8 mouse cellular contexts compared by ENCODE assay signal in genomic region chr5:93205371-93206108, GRCm38 (mm10). TPM values are rescaled to one million over a fixed set of nuclear protein-coding genes. Genes with fewer than 3 reads are reported as not detected.
DNase-seq lines count a peak whose midpoint lies in the region; ATAC-seq lines count a peak whose summit lies in the region.

No protein-coding gene starts in this region.

- H3K36me3 ChIP-seq in hindbrain, embryonic 16.5 days (ENCODE audit: control insufficient read depth, insufficient read depth, low read length), result peaks cover 3% of the 10 kb centered on the region; the same call in 1 of the 2 replicates

- peak; percentile 70 to 75 for DNase-seq in cerebellum, postnatal 25 days
- peak; percentile 32 for DNase-seq in gastrocnemius, adult 18-20 months (ENCODE audit: low spot score)
- DNase-seq in left cerebral cortex, adult 8-10 months (ENCODE audit: low spot score in 2 of 2), result peak; percentile 43 to 59
- peak; percentile 67 to 72 for DNase-seq in right cerebral cortex, postnatal 10 days (ENCODE audit: low spot score in 2 of 2)
- peak; percentile 26 to 32 for DNase-seq in urinary bladder, postnatal 36 days (ENCODE audit: low spot score in 2 of 2)

- no peaks in the 10 kb centered on the region for H3K27me3 ChIP-seq in hindbrain, embryonic 16.5 days (replicated peaks; ENCODE audit: control insufficient read depth, insufficient read depth, low read length)

- H3K9me3 ChIP-seq in hindbrain, embryonic 16.5 days (ENCODE audit: control insufficient read depth, low read length), result no peaks in the 10 kb centered on the region

- H3K27ac ChIP-seq in hindbrain, embryonic 16.5 days (ENCODE audit: low read depth, low read length), result peak overlapping the region; percentile 93

- peak overlapping the region; percentile 80 for H3K9ac ChIP-seq in hindbrain, embryonic 16.5 days (ENCODE audit: low read depth, low read length)

- peak overlapping the region; percentile 88 for H3K4me2 ChIP-seq in hindbrain, embryonic 16.5 days (ENCODE audit: low read length)

- ATAC-seq in activated CD4-positive, CD25-positive, alpha-beta regulatory T cell, adult 4 months, result peak; percentile 37
- ATAC-seq in hindbrain, embryonic 16.5 days, result peak; percentile 53
- ATAC-seq in megakaryocyte, adult 5-6 weeks (ENCODE audit: poor library complexity, severe bottlenecking), result peak; percentile 62

- H3K4me1 ChIP-seq in hindbrain, embryonic 16.5 days (ENCODE audit: control insufficient read depth, insufficient read depth, low read depth, low read length), result peaks cover 12% of the 10 kb centered on the region

- 0% methylated on average over 37 of the region's 63 CpGs for WGBS in hindbrain, embryonic 16.5 days

- H3K4me3 ChIP-seq in hindbrain, embryonic 16.5 days (ENCODE audit: low read length), result peak overlapping the region; percentile 77

RNA-seq across cellular contexts. Expression of gene Ccni, which starts 0.8 kb away (rescaled TPM):
- 10 to 100 TPM; 72.4 to 79.4 TPM for polyA plus RNA-seq in activated CD4-positive, CD25-positive, alpha-beta regulatory T cell, adult 4 months (2017; shearing (Covaris generic))
- 10 to 100 TPM; 66.3 to 72.1 TPM for total RNA-seq in gastrocnemius, adult 18-20 months (2021)
- polyA plus RNA-seq in hindbrain, embryonic 16.5 days (2015; fragmentation: Nextera tagmentation; extraction: Ambion mirVana), result 118 and 125 TPM in 2 replicates
- total RNA-seq in left cerebral cortex, adult 8-10 months (2022), result 100 to 1,000 TPM; 272 to 320 (median 294) TPM
- total RNA-seq in megakaryocyte, adult 5-6 weeks (2015), result 180 and 198 TPM in 2 replicates
- 196 and 202 TPM in 2 replicates for total RNA-seq in megakaryocyte, adult 5-6 weeks (2017)

RNA-seq across cellular contexts. Expression of gene 2010109A12Rik, which starts 0.8 kb away (rescaled TPM):
- polyA plus RNA-seq in activated CD4-positive, CD25-positive, alpha-beta regulatory T cell, adult 4 months (2017; shearing (Covaris generic)), result under 1 TPM; 0.37 to 0.57 TPM
- under 1 TPM; 0.66 to 0.73 TPM for total RNA-seq in gastrocnemius, adult 18-20 months (2021)
- 0.95 and 1.3 TPM in 2 replicates for polyA plus RNA-seq in hindbrain, embryonic 16.5 days (2015; fragmentation: Nextera tagmentation; extraction: Ambion mirVana)
- total RNA-seq in left cerebral cortex, adult 8-10 months (2022), result 1 to 10 TPM in 2 of 4 experiments, under 1 TPM in 2; 0.40 to 1.3 (median 1.1) TPM
- 0.20 and 0.43 TPM in 2 replicates for total RNA-seq in megakaryocyte, adult 5-6 weeks (2015)
- 0.94 and 3.7 TPM in 2 replicates for total RNA-seq in megakaryocyte, adult 5-6 weeks (2017)

Comparison
In these comparisons a context has a peak if more than half of its experiments do, and no peak if none do; other contexts are left out.
1. Peak in every context shown above with its lines: DNase-seq, ATAC-seq, H3K4me3 ChIP-seq and H3K27ac ChIP-seq.